Mouse (Mus musculus): Measurements from ENCODE around the gene Phc3. TPM values are rescaled to one million over a fixed set of nuclear protein-coding genes. Genes with fewer than 3 reads are reported as not detected.
A peak's percentile ranks its signal among the peaks of the same experiment; 100 is the strongest.

The Phc3 gene
- polyA plus RNA-seq, 1 experiment from 2014 or later, result 7.9 TPM

- WGBS, result 40% methylated on average over 3 of the region's 4 CpGs
- H3K36me3 ChIP-seq (ENCODE audit: control insufficient read depth, insufficient read depth, low read length), result peaks cover 4% of the 10 kb centered on the region; the same call in 1 of the 2 replicates
- H3K27me3 ChIP-seq (replicated peaks; ENCODE audit: control insufficient read depth, insufficient read depth, low read length), result no peaks in the 10 kb centered on the region
- peak overlapping the region; percentile 41; the same call in 1 of the 2 replicates for H3K9ac ChIP-seq (ENCODE audit: low read depth, low read length)
- DNase-seq (ENCODE audit: low spot score) (peak; percentile 69), ATAC-seq (ENCODE audit: low read depth) (no peak)
- H3K4me3 ChIP-seq (ENCODE audit: low read depth, low read length), result no peak overlapping the region
- H3K4me1 ChIP-seq (ENCODE audit: control insufficient read depth, insufficient read depth, low read length), result peaks cover 18% of the 10 kb centered on the region
- H3K9me3 ChIP-seq (ENCODE audit: control insufficient read depth, low read length), result no peaks in the 10 kb centered on the region
- peak overlapping the region; percentile 79 for H3K27ac ChIP-seq (replicated peaks; ENCODE audit: low read depth, low read length)
- H3K4me2 ChIP-seq (ENCODE audit: low read depth, low read length), result peak overlapping the region; percentile 32
These were observed 30.8 kb upstream of the Phc3 start for GRCm38 (mm10) chr3:31000018-31000407.

GRCm38 (mm10) chr3:30999401-31000017 is 30.3 kb upstream of the Phc3 start:
- DNase-seq (ENCODE audit: low spot score) (peak; percentile 84), ATAC-seq (ENCODE audit: low read depth) (peak; percentile 23; the same call in 1 of the 2 replicates)
- WGBS, result 42% methylated on average over 10 of the region's 10 CpGs
- H3K36me3 ChIP-seq (ENCODE audit: control insufficient read depth, insufficient read depth, low read length), result peaks cover 4% of the 10 kb centered on the region; the same call in 1 of the 2 replicates
- H3K9me3 ChIP-seq (ENCODE audit: control insufficient read depth, low read length), result no peaks in the 10 kb centered on the region
- peak overlapping the region; percentile 41; the same call in 1 of the 2 replicates for H3K9ac ChIP-seq (ENCODE audit: low read depth, low read length)
- H3K27me3 ChIP-seq (replicated peaks; ENCODE audit: control insufficient read depth, insufficient read depth, low read length), result no peaks in the 10 kb centered on the region
- peaks cover 18% of the 10 kb centered on the region for H3K4me1 ChIP-seq (ENCODE audit: control insufficient read depth, insufficient read depth, low read length)
- peak overlapping the region; percentile 32 for H3K4me2 ChIP-seq (ENCODE audit: low read depth, low read length)
- peak overlapping the region; percentile 79 for H3K27ac ChIP-seq (replicated peaks; ENCODE audit: low read depth, low read length)
- H3K4me3 ChIP-seq (ENCODE audit: low read depth, low read length), result no peak overlapping the region

- peak overlapping the region; percentile 90 for H3K9ac ChIP-seq (ENCODE audit: low read depth, low read length)
- DNase-seq (ENCODE audit: low spot score) (peak; percentile 59), ATAC-seq (ENCODE audit: low read depth) (no peak)
- H3K4me3 ChIP-seq (ENCODE audit: low read depth, low read length), result peak overlapping the region; percentile 89
- no peaks in the 10 kb centered on the region for H3K27me3 ChIP-seq (replicated peaks; ENCODE audit: control insufficient read depth, insufficient read depth, low read length)
- H3K27ac ChIP-seq (replicated peaks; ENCODE audit: low read depth, low read length), result peak overlapping the region; percentile 80; the same call in 1 of the 2 replicates
- H3K9me3 ChIP-seq (ENCODE audit: control insufficient read depth, low read length), result no peaks in the 10 kb centered on the region
- peaks cover 18% of the 10 kb centered on the region for H3K4me1 ChIP-seq (ENCODE audit: control insufficient read depth, insufficient read depth, low read length)
- WGBS, result under 1% methylated on average over 4 of the region's 4 CpGs
- peak overlapping the region; percentile 63 for H3K4me2 ChIP-seq (ENCODE audit: low read depth, low read length)
- no peaks in the 10 kb centered on the region for H3K36me3 ChIP-seq (ENCODE audit: control insufficient read depth, insufficient read depth, low read length)
These were observed 27.4 kb upstream of the Phc3 start for GRCm38 (mm10) chr3:30996688-30997014.

GRCm38 (mm10) chr3:30995899-30996687 is 26.9 kb upstream of the Phc3 start:
- ATAC-seq (ENCODE audit: low read depth) (peak; percentile 45), DNase-seq (ENCODE audit: low spot score) (peak; percentile 63)
- H3K9me3 ChIP-seq (ENCODE audit: control insufficient read depth, low read length), result no peaks in the 10 kb centered on the region
- H3K4me1 ChIP-seq (ENCODE audit: control insufficient read depth, insufficient read depth, low read length), result peaks cover 18% of the 10 kb centered on the region
- H3K4me3 ChIP-seq (ENCODE audit: low read depth, low read length), result peak overlapping the region; percentile 89
- H3K27ac ChIP-seq (replicated peaks; ENCODE audit: low read depth, low read length), result peak overlapping the region; percentile 80
- peak overlapping the region; percentile 63 for H3K4me2 ChIP-seq (ENCODE audit: low read depth, low read length)
- no peaks in the 10 kb centered on the region for H3K27me3 ChIP-seq (replicated peaks; ENCODE audit: control insufficient read depth, insufficient read depth, low read length)
- H3K36me3 ChIP-seq (ENCODE audit: control insufficient read depth, insufficient read depth, low read length), result no peaks in the 10 kb centered on the region
- peak overlapping the region; percentile 90 for H3K9ac ChIP-seq (ENCODE audit: low read depth, low read length)
- under 1% methylated on average over 24 of the region's 49 CpGs for WGBS

GRCm38 (mm10) chr3:30995283-30995898 is 26.2 kb upstream of the Phc3 start, which contains the start of gene Prkci:
Prkci (plus strand) TSS chr3:30995747.
- WGBS, result 0% methylated on average over 40 of the region's 50 CpGs
- H3K9me3 ChIP-seq (ENCODE audit: control insufficient read depth, low read length), result no peaks in the 10 kb centered on the region
- H3K4me1 ChIP-seq (ENCODE audit: control insufficient read depth, insufficient read depth, low read length), result peaks cover 18% of the 10 kb centered on the region
- H3K36me3 ChIP-seq (ENCODE audit: control insufficient read depth, insufficient read depth, low read length), result no peaks in the 10 kb centered on the region
- H3K4me2 ChIP-seq (ENCODE audit: low read depth, low read length), result peak within 1 kb of the TSS; percentile 63
- DNase-seq (ENCODE audit: low spot score) (peak; percentile 99), ATAC-seq (ENCODE audit: low read depth) (peak; percentile 97)
- H3K9ac ChIP-seq (ENCODE audit: low read depth, low read length), result peak within 1 kb of the TSS; percentile 90
- no peaks in the 10 kb centered on the region for H3K27me3 ChIP-seq (replicated peaks; ENCODE audit: control insufficient read depth, insufficient read depth, low read length)
- peak within 1 kb of the TSS; percentile 89 for H3K4me3 ChIP-seq (ENCODE audit: low read depth, low read length)
- H3K27ac ChIP-seq (replicated peaks; ENCODE audit: low read depth, low read length), result peak within 1 kb of the TSS; percentile 80

GRCm38 (mm10) chr3:30994859-30995258 is 25.6 kb upstream of the Phc3 start:
- DNase-seq (ENCODE audit: low spot score), result no peak
- no peaks in the 10 kb centered on the region for H3K27me3 ChIP-seq (replicated peaks; ENCODE audit: control insufficient read depth, insufficient read depth, low read length)
- peak overlapping the region; percentile 90 for H3K9ac ChIP-seq (ENCODE audit: low read depth, low read length)
- ATAC-seq (ENCODE audit: low read depth), result no peak
- WGBS, result 22% methylated on average over 6 of the region's 6 CpGs
- peaks cover 12% of the 10 kb centered on the region for H3K4me1 ChIP-seq (ENCODE audit: control insufficient read depth, insufficient read depth, low read length)
- no peaks in the 10 kb centered on the region for H3K9me3 ChIP-seq (ENCODE audit: control insufficient read depth, low read length)
- peak overlapping the region; percentile 89 for H3K4me3 ChIP-seq (ENCODE audit: low read depth, low read length)
- H3K36me3 ChIP-seq (ENCODE audit: control insufficient read depth, insufficient read depth, low read length), result no peaks in the 10 kb centered on the region
- no peak overlapping the region; the same call in 1 of the 2 replicates for H3K27ac ChIP-seq (replicated peaks; ENCODE audit: low read depth, low read length)
- H3K4me2 ChIP-seq (ENCODE audit: low read depth, low read length), result peak overlapping the region; percentile 63

- no peak for DNase-seq (ENCODE audit: low spot score)
- no peak overlapping the region for H3K4me2 ChIP-seq (ENCODE audit: low read depth, low read length)
- H3K27me3 ChIP-seq (replicated peaks; ENCODE audit: control insufficient read depth, insufficient read depth, low read length), result no peaks in the 10 kb centered on the region
- H3K4me3 ChIP-seq (ENCODE audit: low read depth, low read length), result no peak overlapping the region
- no peak overlapping the region for H3K9ac ChIP-seq (ENCODE audit: low read depth, low read length)
- H3K4me1 ChIP-seq (ENCODE audit: control insufficient read depth, insufficient read depth, low read length), result peaks cover 6% of the 10 kb centered on the region; the same call in 1 of the 2 replicates
- H3K27ac ChIP-seq (replicated peaks; ENCODE audit: low read depth, low read length), result no peak overlapping the region
- no peak for ATAC-seq (ENCODE audit: low read depth)
- H3K9me3 ChIP-seq (ENCODE audit: control insufficient read depth, low read length), result no peaks in the 10 kb centered on the region
- no peaks in the 10 kb centered on the region for H3K36me3 ChIP-seq (ENCODE audit: control insufficient read depth, insufficient read depth, low read length)
These were observed 23.9 kb upstream of the Phc3 start for GRCm38 (mm10) chr3:30993066-30993573.

- Histone ChIP-seq H3K9ac (ENCODE audit: low read depth, low read length) (no peak overlapping the region), H3K4me2 (ENCODE audit: low read depth, low read length) (no peak overlapping the region), H3K27me3 (replicated peaks; ENCODE audit: control insufficient read depth, insufficient read depth, low read length) (no peaks in the 10 kb centered on the region), H3K27ac (replicated peaks; ENCODE audit: low read depth, low read length) (no peak overlapping the region), H3K4me1 (ENCODE audit: control insufficient read depth, insufficient read depth, low read length) (peaks cover 6% of the 10 kb centered on the region; the same call in 1 of the 2 replicates), H3K36me3 (ENCODE audit: control insufficient read depth, insufficient read depth, low read length) (no peaks in the 10 kb centered on the region), H3K4me3 (ENCODE audit: low read depth, low read length) (no peak overlapping the region), H3K9me3 (ENCODE audit: control insufficient read depth, low read length) (no peaks in the 10 kb centered on the region)
- DNase-seq (ENCODE audit: low spot score) (no peak), ATAC-seq (ENCODE audit: low read depth) (no peak)
- WGBS, result 80% methylated on average over 7 of the region's 7 CpGs
These were observed 22.9 kb upstream of the Phc3 start for GRCm38 (mm10) chr3:30992161-30992560.
